Mouse (Mus musculus): ENCODE data around the gene Ankrd39. TPM values are rescaled to one million over a fixed set of nuclear protein-coding genes. Genes with fewer than 3 reads are reported as not detected.
A peak's percentile ranks its signal among the peaks of the same experiment; 100 is the strongest.

Ankrd39 gene
- polyA plus RNA-seq, 1 experiment from 2014 or later = 29.5 TPM

DNA sequence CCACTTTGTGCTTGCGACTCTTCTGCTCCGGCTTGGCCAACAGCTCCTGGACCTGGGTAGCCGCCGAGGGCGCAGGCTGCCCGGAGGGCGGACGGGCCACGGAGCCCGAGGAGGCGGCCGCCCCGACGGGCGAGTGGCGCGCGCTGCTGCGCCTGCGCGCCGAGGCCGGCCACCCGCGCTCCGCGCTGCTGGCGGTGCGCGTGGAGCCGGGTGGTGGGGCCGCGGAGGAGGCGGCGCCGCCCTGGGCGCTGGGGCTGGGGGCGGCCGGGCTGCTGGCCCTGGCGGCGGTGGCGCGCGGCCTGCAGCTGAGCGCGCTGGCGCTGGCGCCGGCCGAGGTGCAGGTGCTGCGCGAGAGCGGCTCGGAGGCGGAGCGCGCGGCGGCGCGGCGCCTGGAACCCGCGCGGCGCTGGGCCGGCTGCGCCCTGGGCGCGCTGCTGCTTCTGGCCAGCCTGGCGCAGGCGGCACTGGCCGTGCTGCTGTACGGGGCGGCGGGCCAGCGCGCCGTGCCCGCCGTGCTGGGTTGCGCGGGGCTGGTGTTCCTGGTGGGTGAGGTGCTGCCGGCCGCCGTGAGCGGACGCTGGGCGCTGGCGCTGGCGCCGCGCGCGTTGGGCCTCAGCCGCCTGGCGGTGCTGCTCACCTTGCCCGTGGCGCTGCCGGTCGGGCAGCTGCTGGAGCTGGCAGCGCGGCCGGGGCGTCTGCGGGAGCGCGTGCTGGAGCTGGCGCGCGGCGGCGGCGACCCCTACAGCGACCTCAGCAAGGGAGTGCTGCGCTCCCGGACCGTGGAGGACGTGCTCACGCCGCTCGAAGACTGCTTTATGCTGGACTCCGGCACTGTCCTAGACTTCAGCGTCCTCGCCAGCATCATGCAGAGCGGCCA, 34.9 kb downstream of the Ankrd39 start:
- peak; percentile 74 for ATAC-seq (ENCODE audit: insufficient number of reproducible peaks, low FRiP score, low TSS enrichment, low read depth)
- Histone ChIP-seq H3K4me1 (peaks cover 26% of the 10 kb centered on the region), H3K4me3 (replicated peaks) (peak overlapping the region; percentile 99), H3K9me3 (replicated peaks) (no peaks in the 10 kb centered on the region), H3K27ac (replicated peaks) (peak overlapping the region; percentile 100), H3K9ac (peak overlapping the region; percentile 83), H3K36me3 (peaks cover 3% of the 10 kb centered on the region), H3K4me2 (replicated peaks) (peak overlapping the region; percentile 90), H3K27me3 (no peaks in the 10 kb centered on the region)
- WGBS = under 1% methylated on average over 104 of the region's 126 CpGs

DNA sequence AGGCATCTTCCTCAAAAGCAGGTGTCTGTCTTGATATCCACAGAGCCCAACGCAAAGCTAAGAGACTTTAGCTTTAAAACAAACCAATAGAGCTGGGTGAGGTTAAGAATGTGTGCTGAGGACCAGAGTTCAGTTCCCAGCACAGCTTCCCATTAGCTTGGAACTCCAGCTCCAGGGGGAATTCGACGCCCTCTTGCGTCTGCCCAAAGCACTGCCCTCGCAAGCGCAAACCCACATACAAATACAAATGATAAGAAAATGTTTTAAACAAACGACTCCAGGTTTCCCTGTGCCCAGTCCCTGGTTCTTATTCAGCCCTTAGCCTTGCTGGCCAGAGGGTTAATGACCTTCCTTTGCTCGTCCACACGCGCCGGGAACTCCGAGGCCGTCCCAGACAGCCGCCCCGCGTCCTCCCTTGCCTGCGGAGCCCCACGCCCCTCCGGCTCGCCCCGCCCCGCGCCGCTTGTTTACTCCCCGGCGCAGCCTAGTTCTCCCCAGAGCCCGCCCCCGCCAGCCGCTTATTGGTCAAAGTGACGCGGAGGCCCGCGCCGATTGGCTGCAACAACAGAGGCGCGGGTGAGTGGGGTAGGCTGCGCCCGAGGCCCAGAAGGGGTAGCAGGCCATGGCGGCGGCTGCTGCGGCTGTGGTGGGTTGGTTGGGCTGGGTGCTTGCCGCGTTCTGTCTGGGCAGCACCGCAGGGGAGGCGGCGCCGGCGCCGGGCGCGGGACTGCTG, 35.8 kb downstream of the Ankrd39 start, which contains the start of gene Cnnm3:
Gene Cnnm3, plus strand, starts transcription at position 579 of the 733 bp plus-strand sequence.
- H3K9ac ChIP-seq = peak within 1 kb of the TSS; percentile 83
- 1% methylated on average over 46 of the region's 51 CpGs for WGBS

DNA sequence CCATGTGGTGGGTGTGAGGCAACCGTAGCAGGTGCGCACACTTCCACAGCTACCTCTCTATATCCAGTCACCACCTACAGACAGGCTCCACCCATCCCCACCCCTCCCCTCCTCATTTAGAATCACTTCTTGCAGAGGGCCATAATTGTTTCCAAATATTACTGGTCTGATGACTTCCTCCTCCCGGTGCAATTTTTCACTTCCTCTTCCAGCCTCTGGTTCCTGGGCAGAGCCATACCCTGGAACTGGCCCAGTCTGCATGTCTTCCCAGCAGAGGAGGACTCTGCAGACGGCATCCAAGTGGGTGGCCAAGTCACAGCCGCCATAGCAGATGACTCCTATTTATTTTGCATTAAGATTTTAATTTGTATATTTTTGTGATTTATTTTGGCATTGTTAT, 39.0 kb downstream of the Ankrd39 start:
- WGBS = 67% methylated on average over 5 of the region's 5 CpGs
- no peak overlapping the region for H3K4me2 ChIP-seq (replicated peaks)
- H3K4me3 ChIP-seq (replicated peaks) = no peak overlapping the region
- H3K9ac ChIP-seq = no peak overlapping the region
- H3K27ac ChIP-seq (replicated peaks) = no peak overlapping the region
- peaks cover 14% of the 10 kb centered on the region for H3K36me3 ChIP-seq
- no peaks in the 10 kb centered on the region for H3K9me3 ChIP-seq (replicated peaks)
- peaks cover 6% of the 10 kb centered on the region for H3K4me1 ChIP-seq
- no peaks in the 10 kb centered on the region for H3K27me3 ChIP-seq
- no peak for ATAC-seq (ENCODE audit: insufficient number of reproducible peaks, low FRiP score, low TSS enrichment, low read depth)

More for the DNA sequence above, 35.8 kb downstream of the Ankrd39 start, which contains the start of gene Cnnm3:
- peak within 1 kb of the TSS; percentile 99 for H3K4me3 ChIP-seq (replicated peaks)
- H3K27ac ChIP-seq (replicated peaks) = peak within 1 kb of the TSS; percentile 100
- no peaks in the 10 kb centered on the region for H3K9me3 ChIP-seq (replicated peaks)
- H3K4me2 ChIP-seq (replicated peaks) = peak within 1 kb of the TSS; percentile 90
- peak; percentile 99 for ATAC-seq (ENCODE audit: insufficient number of reproducible peaks, low FRiP score, low TSS enrichment, low read depth)
- H3K36me3 ChIP-seq = peaks cover 9% of the 10 kb centered on the region
- peaks cover 26% of the 10 kb centered on the region for H3K4me1 ChIP-seq
- no peaks in the 10 kb centered on the region for H3K27me3 ChIP-seq

DNA sequence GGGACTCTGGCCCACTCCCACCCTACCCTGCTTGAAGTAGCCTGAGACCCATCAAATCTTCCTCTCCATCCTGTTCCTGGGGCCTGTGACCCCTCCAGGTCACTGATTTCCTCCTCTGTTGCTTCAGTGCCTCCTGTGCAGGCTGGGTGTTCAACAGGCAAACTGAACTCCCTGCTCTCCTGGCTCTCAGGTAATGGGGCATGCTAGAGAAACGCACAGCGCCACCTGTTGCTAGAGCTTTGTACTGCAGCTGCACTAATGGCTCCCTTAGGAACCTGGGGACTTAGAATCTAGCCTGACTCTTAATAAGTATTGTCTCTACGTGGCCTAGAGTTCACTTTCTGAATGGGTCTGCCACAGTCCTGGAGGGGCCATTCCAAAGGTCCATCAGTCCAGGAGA, 46.0 kb downstream of the Ankrd39 start:
- no peaks in the 10 kb centered on the region for H3K27me3 ChIP-seq
- 2% methylated on average over 3 of the region's 3 CpGs for WGBS
- no peak overlapping the region for H3K4me3 ChIP-seq (replicated peaks)
- H3K27ac ChIP-seq (replicated peaks) = no peak overlapping the region
- H3K4me2 ChIP-seq (replicated peaks) = no peak overlapping the region
- H3K9me3 ChIP-seq (replicated peaks) = no peaks in the 10 kb centered on the region
- H3K36me3 ChIP-seq = peaks cover 37% of the 10 kb centered on the region
- H3K4me1 ChIP-seq = no peaks in the 10 kb centered on the region
- no peak for ATAC-seq (ENCODE audit: insufficient number of reproducible peaks, low FRiP score, low TSS enrichment, low read depth)
- no peak overlapping the region for H3K9ac ChIP-seq

DNA sequence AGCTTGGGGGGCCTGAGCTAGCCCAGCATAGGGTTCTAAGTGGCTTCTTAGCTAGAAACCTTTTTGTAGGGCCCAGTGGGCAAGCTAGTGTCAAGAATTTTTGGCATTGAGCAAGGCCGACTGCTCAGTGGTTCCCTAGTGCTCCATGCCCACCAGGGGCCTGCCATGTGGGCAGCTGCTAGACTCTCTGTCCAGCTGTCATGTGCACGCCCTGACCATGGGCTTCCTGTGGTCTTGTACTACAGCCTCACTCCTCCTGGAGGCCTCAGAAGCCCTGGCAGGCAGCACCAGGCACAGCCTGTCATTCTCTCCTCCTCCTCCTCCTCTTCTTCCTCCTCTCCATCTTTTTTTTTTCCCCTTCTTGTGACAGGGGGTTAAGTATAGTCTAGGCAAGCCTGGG, 49.9 kb downstream of the Ankrd39 start:
- Histone ChIP-seq H3K9me3 (replicated peaks) (no peaks in the 10 kb centered on the region), H3K9ac (no peak overlapping the region), H3K4me3 (replicated peaks) (no peak overlapping the region), H3K27me3 (no peaks in the 10 kb centered on the region), H3K4me2 (replicated peaks) (no peak overlapping the region), H3K4me1 (0 out of 2 replicates have a peak, but pooled peaks cover 4% of the 10 kb centered on the region), H3K36me3 (peaks cover 31% of the 10 kb centered on the region), H3K27ac (replicated peaks) (no peak overlapping the region)
- no peak for ATAC-seq (ENCODE audit: insufficient number of reproducible peaks, low FRiP score, low TSS enrichment, low read depth)
- WGBS = 80% methylated on average over 2 of the region's 2 CpGs

DNA sequence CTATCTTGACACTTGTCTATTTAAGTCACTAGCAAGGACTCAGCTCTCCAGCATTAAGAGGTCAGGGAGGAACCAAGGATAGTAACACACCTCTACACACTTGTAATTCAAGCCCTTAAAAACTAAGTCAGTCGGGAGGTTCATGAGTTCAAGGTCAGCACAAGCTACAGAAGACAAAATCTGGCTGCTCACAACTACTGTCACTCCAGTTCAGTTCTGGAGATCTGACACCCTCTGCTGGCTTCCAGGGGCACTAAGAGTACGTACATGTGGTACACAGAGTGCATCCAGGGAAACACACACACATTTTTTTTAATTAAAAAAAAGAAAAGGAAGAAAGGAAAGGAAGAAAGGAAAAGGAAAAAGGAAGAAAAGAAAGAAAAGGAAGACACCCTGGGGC, 50.5 kb downstream of the Ankrd39 start:
- Histone ChIP-seq H3K4me2 (replicated peaks) (no peak overlapping the region), H3K27me3 (no peaks in the 10 kb centered on the region), H3K4me3 (replicated peaks) (no peak overlapping the region), H3K9me3 (replicated peaks) (no peaks in the 10 kb centered on the region), H3K27ac (replicated peaks) (no peak overlapping the region), H3K9ac (no peak overlapping the region), H3K4me1 (0 out of 2 replicates have a peak, but pooled peaks cover 8% of the 10 kb centered on the region), H3K36me3 (peaks cover 31% of the 10 kb centered on the region)
- no peak for ATAC-seq (ENCODE audit: insufficient number of reproducible peaks, low FRiP score, low TSS enrichment, low read depth)
- 38% methylated on average over 2 of the region's 2 CpGs for WGBS

DNA sequence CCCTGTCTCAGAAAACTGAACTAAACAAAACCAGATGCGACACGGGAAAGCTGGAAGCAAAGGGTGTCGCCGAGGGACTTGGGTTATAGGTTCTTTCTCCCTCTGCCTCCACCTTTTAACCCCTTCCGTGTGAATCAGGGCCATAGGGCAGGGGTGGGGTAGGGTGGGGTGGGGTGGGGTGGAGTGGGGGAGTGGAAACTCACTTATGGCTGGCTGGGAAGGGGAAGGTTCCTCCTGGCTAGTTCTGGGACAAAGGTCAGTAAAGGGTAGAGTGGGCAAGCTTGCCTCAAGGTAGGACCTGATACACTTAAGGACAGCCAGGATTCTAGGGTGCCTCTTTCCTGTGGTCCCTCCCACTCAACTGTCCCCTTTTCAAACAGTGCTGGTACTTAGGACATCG, 53.9 kb downstream of the Ankrd39 start:
- no peak for ATAC-seq (ENCODE audit: insufficient number of reproducible peaks, low FRiP score, low TSS enrichment, low read depth)
- 56% methylated on average over 6 of the region's 6 CpGs for WGBS
- no peak overlapping the region for H3K4me2 ChIP-seq (replicated peaks)
- H3K9me3 ChIP-seq (replicated peaks) = no peaks in the 10 kb centered on the region
- H3K27me3 ChIP-seq = no peaks in the 10 kb centered on the region
- no peak overlapping the region for H3K27ac ChIP-seq (replicated peaks)
- H3K4me1 ChIP-seq = 0 out of 2 replicates have a peak, but pooled peaks cover 8% of the 10 kb centered on the region
- H3K4me3 ChIP-seq (replicated peaks) = no peak overlapping the region
- 0 out of 2 replicates have a peak, but pooled peaks cover 3% of the 10 kb centered on the region for H3K36me3 ChIP-seq
- no peak overlapping the region for H3K9ac ChIP-seq

DNA sequence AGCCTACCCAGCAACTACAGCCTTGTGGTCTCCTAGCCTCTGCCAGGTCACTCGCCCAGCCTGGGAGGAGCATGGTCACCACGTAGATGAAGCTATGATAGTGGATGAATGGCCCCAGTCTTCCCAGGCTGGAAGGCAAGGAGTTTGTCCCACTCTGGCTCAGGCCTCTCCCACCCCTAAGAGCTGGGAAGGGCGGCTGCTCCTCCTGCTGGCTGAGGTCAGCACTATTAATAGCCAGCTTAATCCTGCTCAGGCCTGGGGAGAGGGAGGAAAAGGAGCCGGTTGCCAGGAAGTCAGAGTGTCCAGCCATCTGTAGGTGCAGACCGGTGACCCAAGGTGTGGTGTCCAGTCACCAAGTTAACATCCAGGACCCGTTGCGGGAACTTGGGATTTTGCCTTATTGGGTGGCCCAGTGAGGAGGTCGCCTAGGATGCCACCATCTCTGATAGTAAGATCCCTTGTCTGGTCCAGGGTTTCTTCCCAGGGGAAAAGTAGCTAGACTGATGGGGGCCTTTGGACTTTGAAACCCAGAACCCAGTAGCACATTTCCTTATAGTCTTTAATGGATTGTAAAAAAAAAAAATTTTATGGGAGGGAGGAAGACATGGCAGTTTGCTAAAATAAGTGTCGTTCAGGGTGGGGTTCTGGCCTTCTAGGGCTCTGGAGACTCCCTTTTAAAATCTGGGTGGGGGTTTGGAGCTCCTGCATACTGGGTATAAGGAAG, 54.7 kb downstream of the Ankrd39 start:
- ATAC-seq (ENCODE audit: insufficient number of reproducible peaks, low FRiP score, low TSS enrichment, low read depth) = peak; percentile 81
- H3K27ac ChIP-seq (replicated peaks) = no peak overlapping the region
- no peak overlapping the region for H3K4me2 ChIP-seq (replicated peaks)
- WGBS = 41% methylated on average over 9 of the region's 9 CpGs
- H3K4me3 ChIP-seq (replicated peaks) = no peak overlapping the region
- no peaks in the 10 kb centered on the region for H3K9me3 ChIP-seq (replicated peaks)
- 0 out of 2 replicates have a peak, but pooled peaks cover 8% of the 10 kb centered on the region for H3K4me1 ChIP-seq
- no peaks in the 10 kb centered on the region for H3K27me3 ChIP-seq
- no peaks in the 10 kb centered on the region for H3K36me3 ChIP-seq
- H3K9ac ChIP-seq = no peak overlapping the region

DNA sequence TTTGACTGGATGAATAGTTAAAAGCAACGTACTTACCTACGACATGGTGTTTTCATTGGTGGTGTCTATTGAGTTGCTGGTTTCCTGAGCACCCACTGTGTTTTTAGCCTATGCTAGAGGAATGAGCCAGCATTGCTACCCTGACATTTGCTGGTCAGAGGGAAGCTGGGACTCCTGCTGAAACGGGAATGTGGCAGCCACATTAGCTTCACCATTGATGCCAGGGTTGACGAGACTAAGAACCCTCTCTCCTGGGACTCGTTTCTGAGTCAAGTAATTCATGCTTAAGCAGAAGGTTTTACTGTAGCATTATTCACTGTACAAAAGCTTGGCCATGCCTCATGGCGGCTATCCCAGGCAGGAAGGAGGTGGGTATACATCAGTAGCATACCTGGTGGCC, 57.6 kb downstream of the Ankrd39 start:
- Histone ChIP-seq H3K36me3 (no peaks in the 10 kb centered on the region), H3K27ac (replicated peaks) (no peak overlapping the region), H3K4me3 (replicated peaks) (no peak overlapping the region), H3K4me1 (0 out of 2 replicates have a peak, but pooled peaks cover 12% of the 10 kb centered on the region), H3K9me3 (replicated peaks) (no peaks in the 10 kb centered on the region), H3K9ac (no peak overlapping the region), H3K4me2 (replicated peaks) (no peak overlapping the region), H3K27me3 (no peaks in the 10 kb centered on the region)
- 74% methylated on average over 6 of the region's 6 CpGs for WGBS
- no peak for ATAC-seq (ENCODE audit: insufficient number of reproducible peaks, low FRiP score, low TSS enrichment, low read depth)

Data from embryonic facial prominence, embryonic 15.5 days (tissue).